Mouse (Mus musculus) natural killer cell, adult 2 months (primary cell): ENCODE results near the gene Arih1.

ENCODE experiments used
- DNase-seq, 2 experiments: peaks; one replicate each; pipeline ENCODE4 v3.0.0; 2022; ENCODE audit warnings: low spot score in 2 of 2

The Arih1 gene

GRCm38 (mm10) chr9:59486549-59487065 is at the start of gene Arih1:
TSS of gene Arih1 (minus strand) at chr9:59486618.
- DNase-seq = peak; percentile 98 to 99

GRCm38 (mm10) chr9:59533889-59534288 is 47.5 kb upstream of the Arih1 start:
- no peak for DNase-seq

- DNase-seq = no peak
These were observed 47.0 kb upstream of the Arih1 start for GRCm38 (mm10) chr9:59533422-59533821.

GRCm38 (mm10) chr9:59531645-59532044 is 45.2 kb upstream of the Arih1 start:
- DNase-seq = no peak

- DNase-seq = no peak
These were observed 41.9 kb upstream of the Arih1 start for GRCm38 (mm10) chr9:59528274-59528673.

- DNase-seq = no peak
These were observed 41.2 kb upstream of the Arih1 start for GRCm38 (mm10) chr9:59527580-59527979.

GRCm38 (mm10) chr9:59526727-59527126 is 40.3 kb upstream of the Arih1 start:
- DNase-seq = no peak

GRCm38 (mm10) chr9:59522906-59523305 is 36.5 kb upstream of the Arih1 start:
- DNase-seq = no peak

- no peak for DNase-seq
These were observed 33.0 kb upstream of the Arih1 start for GRCm38 (mm10) chr9:59519396-59519795.

- DNase-seq = no peak
These were observed 32.6 kb upstream of the Arih1 start for GRCm38 (mm10) chr9:59518976-59519375.

- DNase-seq = no peak
These were observed 30.7 kb upstream of the Arih1 start for GRCm38 (mm10) chr9:59517127-59517526.

GRCm38 (mm10) chr9:59515069-59515468 is 28.7 kb upstream of the Arih1 start:
- DNase-seq = no peak

- no peak for DNase-seq
These were observed 26.0 kb upstream of the Arih1 start for GRCm38 (mm10) chr9:59512381-59512780.

- no peak for DNase-seq
These were observed 21.7 kb upstream of the Arih1 start for GRCm38 (mm10) chr9:59508146-59508545.

GRCm38 (mm10) chr9:59487331-59487730 is 913 bp upstream of the Arih1 start:
- DNase-seq = no peak

GRCm38 (mm10) chr9:59486076-59486518 is 321 bp downstream of the Arih1 start:
- no peak for DNase-seq

- DNase-seq = peak; percentile 58 to 61
These were observed 825 bp downstream of the Arih1 start for GRCm38 (mm10) chr9:59485511-59486075.

GRCm38 (mm10) chr9:59484760-59485159 is 1.7 kb downstream of the Arih1 start:
- DNase-seq = no peak

GRCm38 (mm10) chr9:59482419-59482818 is 4.0 kb downstream of the Arih1 start:
- DNase-seq = peak; percentile 47 to 64

- no peak for DNase-seq
These were observed 9.8 kb downstream of the Arih1 start for GRCm38 (mm10) chr9:59476617-59477016.

GRCm38 (mm10) chr9:59474838-59475237 is 11.6 kb downstream of the Arih1 start:
- no peak for DNase-seq

GRCm38 (mm10) chr9:59473171-59473570 is 13.2 kb downstream of the Arih1 start:
- no peak for DNase-seq

GRCm38 (mm10) chr9:59469446-59469845 is 17.0 kb downstream of the Arih1 start:
- no peak for DNase-seq

GRCm38 (mm10) chr9:59464293-59464692 is 22.1 kb downstream of the Arih1 start:
- DNase-seq = no peak
